Mouse (Mus musculus) testis, adult 2 months (tissue): ENCODE data around the gene Mtmr3. TPM values are rescaled to one million over a fixed set of nuclear protein-coding genes. Genes with fewer than 3 reads are reported as not detected.

Experiments used
- H3K27ac ChIP-seq: fragments of 200-500 bp; 2 replicates; pipeline ENCODE4 v1.5.1; 2012; ENCODE audit warnings: low read depth, low read length; ENCODE audit not compliant: control insufficient read depth, insufficient read depth
- H3K27me3 ChIP-seq: fragments of 200-500 bp; 2 replicates; pipeline ENCODE4 v1.6.1; 2012; ENCODE audit warnings: mild to moderate bottlenecking, low read length, moderate library complexity; ENCODE audit not compliant: control insufficient read depth, insufficient read depth
- H3K36me3 ChIP-seq: fragments of 200-500 bp; 2 replicates; pipeline ENCODE4 v1.6.1; 2012; ENCODE audit warnings: mild to moderate bottlenecking, low read length; ENCODE audit not compliant: control insufficient read depth, insufficient read depth
- H3K4me1 ChIP-seq: fragments of 200-500 bp; 2 replicates; pipeline ENCODE4 v1.6.1; 2012; ENCODE audit warnings: low read length; ENCODE audit not compliant: control insufficient read depth, insufficient read depth
- H3K4me3 ChIP-seq: fragments of 200-500 bp; 2 replicates; pipeline ENCODE4 v1.5.1; 2012; ENCODE audit warnings: low read depth, mild to moderate bottlenecking, low read length, moderate library complexity, mixed read lengths; ENCODE audit not compliant: control insufficient read depth
- CTCF ChIP-seq: fragments of 200-500 bp; IDR thresholded peaks from 2 replicates; pipeline ENCODE4 v1.5.1; 2012; ENCODE audit warnings: low read depth, mild to moderate bottlenecking, inconsistent platforms, low read length, moderate library complexity; ENCODE audit not compliant: control insufficient read depth, insufficient read depth, insufficient replicate concordance
- POLR2A ChIP-seq: fragments of 200-500 bp; IDR thresholded peaks from 2 replicates; pipeline ENCODE4 v1.6.1; 2012; ENCODE audit warnings: low read depth, mild to moderate bottlenecking, inconsistent platforms, low read length, moderate library complexity; ENCODE audit not compliant: control insufficient read depth
- polyA plus RNA-seq: library from polyadenylated mRNA; depleted of rRNA; stranded (reverse); fragments of >200 nt; gene quantifications from 2 replicates; pipeline ENCODE4 v1.2.3, GENCODE M21; 2012

The Mtmr3 gene
- polyA plus RNA-seq, 1 experiment = 23.4 TPM

DNA sequence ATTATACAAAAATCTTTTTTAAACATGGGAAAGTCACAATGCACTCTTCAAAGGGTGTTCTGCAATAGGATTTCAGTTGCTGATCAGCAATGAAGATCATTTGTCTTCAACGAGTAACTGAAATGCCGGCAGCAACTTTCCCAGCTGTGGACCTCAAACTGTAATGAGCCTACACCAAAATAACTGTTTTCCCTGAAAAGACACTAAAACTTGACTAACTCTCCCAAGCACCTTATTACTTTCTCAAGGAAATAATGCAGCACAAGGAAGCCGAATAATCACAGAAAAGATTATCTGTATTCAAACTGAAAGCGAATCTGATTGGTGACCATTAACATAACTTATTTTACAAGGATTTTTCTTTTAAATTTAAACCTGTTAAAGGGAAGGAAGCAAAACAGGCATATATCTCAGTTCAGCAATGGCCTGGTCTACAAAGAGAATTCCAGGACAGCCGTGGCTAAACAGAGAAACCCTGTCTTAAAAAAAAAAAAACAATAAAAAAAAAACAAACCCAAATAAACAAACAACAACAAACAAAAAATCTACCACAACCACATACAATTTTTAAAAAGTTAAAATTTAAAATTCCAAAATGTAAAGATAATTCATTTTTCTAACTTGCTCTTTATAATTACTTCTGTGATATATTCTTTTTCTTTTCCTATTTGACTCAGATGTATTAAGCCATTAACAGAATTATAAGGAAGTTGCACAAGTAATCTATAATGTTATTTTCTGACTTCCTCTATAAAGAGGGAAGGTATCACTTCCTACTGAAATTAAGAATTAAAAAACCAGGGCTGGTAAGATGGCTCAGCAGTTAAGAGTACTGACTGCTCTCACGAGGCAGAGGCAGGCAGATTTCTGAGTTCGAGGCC, 50.7 kb downstream of the Mtmr3 start:
- TF ChIP-seq CTCF (no peak), POLR2A (no peak)

DNA sequence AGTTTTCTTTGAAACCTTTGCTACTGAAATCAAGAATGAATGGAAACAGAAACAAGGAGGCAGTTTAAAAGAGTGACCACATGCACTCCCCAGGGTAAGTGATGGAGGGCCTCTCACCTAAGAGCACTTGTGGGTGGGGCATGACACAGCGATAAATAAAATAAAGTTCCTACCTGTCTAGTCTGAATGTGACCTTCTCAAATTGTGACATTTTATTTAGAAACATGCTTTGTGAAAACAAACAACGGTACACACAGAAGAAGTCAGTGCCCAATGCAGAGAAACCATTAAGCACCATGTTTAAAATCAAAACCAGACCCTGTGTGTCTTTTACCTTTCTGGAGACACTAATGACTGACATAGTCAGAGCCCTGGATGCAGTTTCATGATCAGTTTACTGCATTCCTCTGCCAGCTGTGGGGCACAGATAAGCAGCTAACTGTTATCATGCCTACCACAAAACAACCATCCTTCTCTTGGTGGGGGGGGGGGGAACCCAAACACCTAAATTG, 51.6 kb downstream of the Mtmr3 start:
- Histone ChIP-seq H3K36me3 (peaks cover 2% of the 10 kb centered on the region; the same call in 1 of the 2 replicates), H3K4me1 (peaks cover 2% of the 10 kb centered on the region; the same call in 1 of the 2 replicates), H3K27ac (no peak overlapping the region), H3K4me3 (no peak overlapping the region), H3K27me3 (no peaks in the 10 kb centered on the region)
- TF ChIP-seq POLR2A (no peak), CTCF (no peak)

More for the DNA sequence above, 50.7 kb downstream of the Mtmr3 start:
- Histone ChIP-seq H3K4me1 (peaks cover 2% of the 10 kb centered on the region; the same call in 1 of the 2 replicates), H3K36me3 (peaks cover 2% of the 10 kb centered on the region; the same call in 1 of the 2 replicates), H3K4me3 (no peak overlapping the region), H3K27ac (no peak overlapping the region), H3K27me3 (no peaks in the 10 kb centered on the region)

DNA sequence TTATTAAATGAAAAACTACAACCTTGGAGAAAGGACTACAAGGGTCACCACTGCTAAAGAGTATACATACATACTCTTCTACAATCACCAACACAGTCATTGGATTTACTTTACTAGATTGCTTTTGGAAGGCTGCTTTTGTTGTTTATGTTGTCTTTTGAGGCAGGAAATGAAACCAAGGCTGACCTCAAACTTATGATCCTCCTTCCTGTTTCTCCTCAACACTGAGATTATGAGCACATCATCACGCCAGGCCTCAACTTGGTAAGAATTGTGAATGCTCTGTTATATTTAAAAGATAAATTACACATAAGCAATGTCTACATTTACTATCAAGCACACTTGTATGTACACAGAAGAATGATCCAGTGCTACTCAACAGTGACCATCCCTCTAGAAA, 58.0 kb downstream of the Mtmr3 start:
- Histone ChIP-seq H3K27ac (no peak overlapping the region), H3K36me3 (peaks cover 1% of the 10 kb centered on the region), H3K27me3 (no peaks in the 10 kb centered on the region), H3K4me3 (no peak overlapping the region), H3K4me1 (no peaks in the 10 kb centered on the region)
- TF ChIP-seq POLR2A (no peak), CTCF (no peak)

DNA sequence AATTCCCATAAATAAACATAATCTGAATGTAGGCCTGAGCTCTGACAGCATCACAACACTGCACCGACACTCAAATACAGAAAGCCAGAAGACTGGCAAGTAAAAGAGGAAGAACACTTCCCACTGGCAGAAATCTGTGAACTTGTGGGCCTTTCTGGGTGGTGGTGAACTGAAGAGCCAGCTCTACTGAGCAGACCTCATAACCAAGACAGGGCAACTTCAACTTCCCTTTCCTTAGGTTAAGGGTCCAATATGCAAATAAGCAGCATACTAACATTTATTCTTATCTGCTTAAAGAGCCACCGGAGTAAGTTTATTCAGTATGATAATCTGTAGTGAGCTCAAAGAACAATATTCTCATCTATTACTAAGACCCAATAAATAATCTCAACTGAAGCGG, 67.5 kb downstream of the Mtmr3 start:
- Histone ChIP-seq H3K36me3 (no peaks in the 10 kb centered on the region), H3K4me1 (no peaks in the 10 kb centered on the region; the same call in 1 of the 2 replicates), H3K27me3 (no peaks in the 10 kb centered on the region), H3K4me3 (no peak overlapping the region), H3K27ac (no peak overlapping the region)
- TF ChIP-seq POLR2A (no peak), CTCF (no peak)

DNA sequence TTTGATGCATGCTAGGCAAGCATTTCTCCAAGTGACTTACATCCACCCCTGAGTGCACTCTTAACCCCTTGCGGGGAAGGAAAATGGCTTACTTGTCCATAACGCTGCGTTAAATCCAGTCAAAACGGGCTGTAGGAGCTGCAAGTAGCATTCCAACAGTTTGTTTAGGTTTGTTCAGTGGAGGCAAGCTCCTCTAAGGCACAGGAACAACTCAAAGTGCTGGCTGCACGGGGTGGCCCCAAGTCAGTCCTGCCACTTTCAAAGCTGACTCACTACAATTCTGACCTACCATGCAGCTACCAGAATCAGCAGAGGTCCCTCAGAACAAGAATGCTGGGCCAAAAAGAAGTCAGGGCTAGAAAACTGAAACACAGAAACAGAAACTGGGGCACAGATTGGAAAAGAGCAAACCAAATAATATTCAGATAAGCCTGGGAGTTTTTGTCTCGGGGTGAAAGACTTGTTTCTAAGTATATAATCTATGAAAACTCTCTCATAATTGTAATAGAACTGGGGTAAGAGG, 72.5 kb downstream of the Mtmr3 start:
- peak overlapping the region; percentile 54 for H3K27ac ChIP-seq
- no peaks in the 10 kb centered on the region for H3K27me3 ChIP-seq
- no peaks in the 10 kb centered on the region; the same call in 1 of the 2 replicates for H3K36me3 ChIP-seq
- no peaks in the 10 kb centered on the region; the same call in 1 of the 2 replicates for H3K4me1 ChIP-seq
- TF ChIP-seq CTCF (no peak), POLR2A (no peak)
- H3K4me3 ChIP-seq = no peak overlapping the region

DNA sequence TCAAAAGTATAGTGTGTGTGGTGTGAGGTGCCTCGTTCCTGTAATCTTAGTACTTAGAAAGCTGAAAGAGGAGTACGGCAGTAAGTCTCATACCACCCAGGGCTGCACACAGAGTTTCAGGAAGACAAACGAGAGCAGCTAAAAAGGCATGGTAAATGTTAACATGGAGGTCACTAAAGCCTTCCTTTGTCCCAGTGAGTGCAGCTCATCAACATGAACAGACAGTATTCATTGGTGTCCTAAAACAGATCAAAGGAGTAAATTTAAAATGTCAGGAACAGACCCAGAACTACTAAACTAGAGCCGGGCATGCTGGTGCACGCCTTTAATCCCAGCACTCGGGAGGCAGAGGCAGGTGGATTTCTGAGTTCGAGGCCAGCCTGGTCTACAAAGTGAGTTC, 75.7 kb downstream of the Mtmr3 start:
- Histone ChIP-seq H3K27ac (no peak overlapping the region), H3K36me3 (no peaks in the 10 kb centered on the region; the same call in 1 of the 2 replicates), H3K4me1 (no peaks in the 10 kb centered on the region; the same call in 1 of the 2 replicates), H3K4me3 (no peak overlapping the region), H3K27me3 (no peaks in the 10 kb centered on the region)
- TF ChIP-seq POLR2A = no peak
- TF ChIP-seq CTCF = no peak

DNA sequence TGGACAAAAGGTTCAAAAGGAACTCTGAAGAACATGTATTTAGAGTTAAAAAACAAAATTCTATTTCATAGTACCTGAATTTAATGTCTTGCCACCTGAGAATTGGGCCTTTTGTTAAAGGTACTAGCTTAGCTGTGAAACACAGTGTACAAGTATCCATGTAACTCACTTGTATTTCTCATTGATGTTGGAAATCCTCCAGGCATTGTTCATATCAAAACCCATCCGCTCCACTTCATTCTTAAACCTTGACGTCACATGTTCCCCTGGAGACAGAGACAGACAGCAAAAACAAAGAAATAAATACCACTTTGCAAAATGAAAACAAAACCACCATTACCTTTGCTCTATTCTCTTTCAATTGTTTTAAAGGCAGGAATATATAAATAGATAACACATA, 87.2 kb downstream of the Mtmr3 start:
- Histone ChIP-seq H3K36me3 (peaks cover 5% of the 10 kb centered on the region), H3K27me3 (no peaks in the 10 kb centered on the region), H3K27ac (no peak overlapping the region), H3K4me1 (no peaks in the 10 kb centered on the region), H3K4me3 (no peak overlapping the region)
- TF ChIP-seq CTCF = no peak
- TF ChIP-seq POLR2A = no peak
